Mouse (Mus musculus): ENCODE data around the gene 2810004N23Rik. TPM values are rescaled to one million over a fixed set of nuclear protein-coding genes. Genes with fewer than 3 reads are reported as not detected.

Gene 2810004N23Rik
- polyA plus RNA-seq, 1 experiment from 2014 or later: 26.2 TPM

- Histone ChIP-seq H3K9ac (no peak overlapping the region), H3K27me3 (no peaks in the 10 kb centered on the region), H3K9me3 (no peaks in the 10 kb centered on the region), H3K4me1 (replicated peaks) (peaks cover 6% of the 10 kb centered on the region), H3K27ac (replicated peaks) (no peak overlapping the region), H3K4me3 (no peak overlapping the region), H3K4me2 (no peak overlapping the region), H3K36me3 (peaks cover 48% of the 10 kb centered on the region)
- ATAC-seq (ENCODE audit: low FRiP score, low read depth): no peak
- 89% methylated on average over 12 of the region's 12 CpGs for WGBS
These were observed 47.0 kb downstream of the 2810004N23Rik start for GRCm38 (mm10) chr8:124815870-124816269.

DNA sequence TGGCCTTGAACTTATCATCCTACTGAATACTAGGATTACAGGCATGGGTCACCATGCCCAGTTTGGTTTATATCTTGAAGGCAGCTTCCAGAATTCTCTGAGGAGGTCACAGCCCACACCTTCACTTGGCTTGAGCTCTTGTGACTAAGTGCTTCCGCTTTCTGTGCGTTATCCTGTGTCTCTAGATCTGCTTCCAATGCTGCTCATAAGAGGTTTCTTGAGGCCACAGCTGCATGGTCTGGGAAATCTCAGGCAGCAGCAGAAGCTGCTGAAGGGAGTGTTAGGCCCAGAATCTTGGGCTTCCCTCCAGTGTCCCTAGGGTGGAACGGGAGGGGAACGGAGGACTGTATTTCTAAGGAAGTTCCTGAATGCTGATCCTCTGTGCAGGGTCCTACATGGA is 49.6 kb downstream of the 2810004N23Rik start:
- WGBS: 95% methylated on average over 4 of the region's 4 CpGs
- Histone ChIP-seq H3K4me2 (no peak overlapping the region), H3K9me3 (no peaks in the 10 kb centered on the region), H3K27ac (replicated peaks) (no peak overlapping the region), H3K4me3 (no peak overlapping the region), H3K4me1 (replicated peaks) (peaks cover 20% of the 10 kb centered on the region), H3K36me3 (peaks cover 30% of the 10 kb centered on the region), H3K9ac (no peak overlapping the region), H3K27me3 (no peaks in the 10 kb centered on the region)
- no peak for ATAC-seq (ENCODE audit: low FRiP score, low read depth)

DNA sequence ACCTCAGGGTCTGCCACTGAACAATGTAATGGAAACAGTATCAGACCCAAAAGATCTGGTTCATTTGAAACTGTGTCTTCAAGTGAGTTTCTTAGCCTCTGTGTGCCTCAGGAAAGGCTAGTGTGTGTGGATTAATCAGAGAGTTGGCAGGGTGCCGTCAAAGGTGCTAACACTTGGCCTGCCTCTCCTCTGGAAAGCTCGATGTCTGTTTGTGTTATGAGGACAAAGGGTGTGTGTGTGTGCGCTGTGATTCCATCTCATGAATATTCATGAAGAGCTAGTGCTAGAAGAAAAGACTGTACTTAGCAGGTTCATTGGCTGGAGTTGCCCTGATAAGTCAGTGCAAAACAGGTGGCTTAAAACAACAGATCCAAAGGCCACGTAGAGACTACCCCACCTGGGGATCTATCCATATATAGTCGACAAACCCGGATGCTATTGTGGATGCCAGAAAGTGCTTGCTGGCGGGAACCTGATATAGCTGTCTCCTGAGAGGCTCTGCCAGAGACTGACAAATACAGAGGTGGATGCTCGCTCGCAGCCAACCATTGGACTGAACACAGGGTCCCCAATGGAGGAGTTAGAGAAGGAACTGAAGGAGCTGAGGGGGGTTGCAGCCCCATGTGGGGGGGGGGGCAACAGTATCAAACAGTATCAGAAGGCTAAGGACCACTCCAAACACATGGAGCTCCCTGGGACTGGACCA is 52.1 kb downstream of the 2810004N23Rik start:
- Histone ChIP-seq H3K9me3 (no peaks in the 10 kb centered on the region), H3K9ac (no peak overlapping the region), H3K27ac (replicated peaks) (0 out of 2 replicates have a peak overlapping the region, but pooled peaks have one; percentile 8), H3K4me2 (no peak overlapping the region), H3K36me3 (peaks cover 9% of the 10 kb centered on the region), H3K4me3 (no peak overlapping the region), H3K4me1 (replicated peaks) (peaks cover 20% of the 10 kb centered on the region), H3K27me3 (no peaks in the 10 kb centered on the region)
- ATAC-seq (ENCODE audit: low FRiP score, low read depth): peak; percentile 50; the same call in 1 of the 2 replicates
- 18% methylated on average over 9 of the region's 9 CpGs for WGBS

DNA sequence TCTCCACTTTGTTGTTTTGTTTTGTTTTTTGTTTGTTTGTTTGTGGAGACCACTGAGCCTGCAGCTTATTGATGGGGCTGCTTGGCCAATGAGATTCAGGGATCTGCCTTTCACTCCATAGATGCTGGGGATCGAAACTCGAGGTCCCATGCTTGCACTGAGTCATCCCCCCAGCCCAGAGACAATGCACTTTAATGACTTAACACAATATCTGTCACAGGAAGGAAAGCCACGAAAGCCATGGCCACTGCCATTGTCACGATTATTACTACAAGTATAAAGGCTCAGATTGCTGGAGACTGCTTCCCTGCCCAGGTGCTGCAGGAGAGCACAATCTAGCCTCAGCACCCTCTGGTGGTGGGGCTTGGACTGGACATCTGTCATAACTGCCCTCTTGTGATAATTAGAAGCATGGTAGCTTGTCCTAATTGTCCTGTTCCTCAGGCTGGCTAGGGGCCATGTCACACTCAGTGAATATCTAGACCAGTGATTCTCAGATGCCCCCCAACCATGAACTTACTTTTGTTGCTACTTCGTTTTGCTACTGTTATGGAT is 52.8 kb downstream of the 2810004N23Rik start:
- WGBS: 62% methylated on average over 5 of the region's 5 CpGs
- Histone ChIP-seq H3K4me3 (no peak overlapping the region), H3K36me3 (peaks cover 4% of the 10 kb centered on the region; the same call in 1 of the 2 replicates), H3K27me3 (no peaks in the 10 kb centered on the region), H3K4me2 (no peak overlapping the region), H3K4me1 (replicated peaks) (peaks cover 20% of the 10 kb centered on the region), H3K27ac (replicated peaks) (0 out of 2 replicates have a peak overlapping the region, but pooled peaks have one; percentile 8), H3K9me3 (no peaks in the 10 kb centered on the region), H3K9ac (no peak overlapping the region)
- no peak; the same call in 1 of the 2 replicates for ATAC-seq (ENCODE audit: low FRiP score, low read depth)

DNA sequence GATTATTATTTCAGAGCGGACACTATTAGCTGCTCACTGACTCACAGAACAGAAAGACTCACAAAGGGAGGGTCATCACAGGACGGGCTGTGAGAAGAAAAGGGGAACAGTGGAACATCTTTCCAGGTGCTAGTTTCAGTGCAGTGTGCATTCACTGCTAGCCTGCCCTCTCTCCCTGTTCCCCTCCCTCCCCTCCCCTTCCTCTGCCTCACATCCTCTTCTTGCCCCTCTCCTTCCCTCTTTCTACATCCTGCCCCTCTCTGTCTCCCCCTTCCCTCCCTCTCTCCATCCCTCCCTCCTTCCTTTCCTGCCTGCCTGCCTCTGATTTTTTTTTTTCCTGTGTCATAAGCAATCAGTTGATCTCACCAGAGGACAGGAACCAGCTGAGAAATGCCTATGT is 53.5 kb downstream of the 2810004N23Rik start:
- no peaks in the 10 kb centered on the region for H3K9me3 ChIP-seq
- WGBS: 60% methylated on average over 2 of the region's 2 CpGs
- no peak for ATAC-seq (ENCODE audit: low FRiP score, low read depth)

GRCm38 (mm10) chr8:124805990-124806389 is 56.9 kb downstream of the 2810004N23Rik start:
- Histone ChIP-seq H3K9me3 (no peaks in the 10 kb centered on the region), H3K4me2 (no peak overlapping the region), H3K27me3 (no peaks in the 10 kb centered on the region), H3K9ac (no peak overlapping the region), H3K4me1 (replicated peaks) (peaks cover 15% of the 10 kb centered on the region), H3K27ac (replicated peaks) (no peak overlapping the region), H3K36me3 (0 out of 2 replicates have a peak, but pooled peaks cover 4% of the 10 kb centered on the region), H3K4me3 (no peak overlapping the region)
- 86% methylated on average over 4 of the region's 4 CpGs for WGBS
- no peak for ATAC-seq (ENCODE audit: low FRiP score, low read depth)

More for the DNA sequence above, 53.5 kb downstream of the 2810004N23Rik start:
- no peak overlapping the region for H3K27ac ChIP-seq (replicated peaks)
- H3K36me3 ChIP-seq: 0 out of 2 replicates have a peak, but pooled peaks cover 3% of the 10 kb centered on the region
- H3K4me1 ChIP-seq (replicated peaks): peaks cover 20% of the 10 kb centered on the region
- H3K4me3 ChIP-seq: no peak overlapping the region
- H3K9ac ChIP-seq: no peak overlapping the region
- no peaks in the 10 kb centered on the region for H3K27me3 ChIP-seq
- no peak overlapping the region for H3K4me2 ChIP-seq

DNA sequence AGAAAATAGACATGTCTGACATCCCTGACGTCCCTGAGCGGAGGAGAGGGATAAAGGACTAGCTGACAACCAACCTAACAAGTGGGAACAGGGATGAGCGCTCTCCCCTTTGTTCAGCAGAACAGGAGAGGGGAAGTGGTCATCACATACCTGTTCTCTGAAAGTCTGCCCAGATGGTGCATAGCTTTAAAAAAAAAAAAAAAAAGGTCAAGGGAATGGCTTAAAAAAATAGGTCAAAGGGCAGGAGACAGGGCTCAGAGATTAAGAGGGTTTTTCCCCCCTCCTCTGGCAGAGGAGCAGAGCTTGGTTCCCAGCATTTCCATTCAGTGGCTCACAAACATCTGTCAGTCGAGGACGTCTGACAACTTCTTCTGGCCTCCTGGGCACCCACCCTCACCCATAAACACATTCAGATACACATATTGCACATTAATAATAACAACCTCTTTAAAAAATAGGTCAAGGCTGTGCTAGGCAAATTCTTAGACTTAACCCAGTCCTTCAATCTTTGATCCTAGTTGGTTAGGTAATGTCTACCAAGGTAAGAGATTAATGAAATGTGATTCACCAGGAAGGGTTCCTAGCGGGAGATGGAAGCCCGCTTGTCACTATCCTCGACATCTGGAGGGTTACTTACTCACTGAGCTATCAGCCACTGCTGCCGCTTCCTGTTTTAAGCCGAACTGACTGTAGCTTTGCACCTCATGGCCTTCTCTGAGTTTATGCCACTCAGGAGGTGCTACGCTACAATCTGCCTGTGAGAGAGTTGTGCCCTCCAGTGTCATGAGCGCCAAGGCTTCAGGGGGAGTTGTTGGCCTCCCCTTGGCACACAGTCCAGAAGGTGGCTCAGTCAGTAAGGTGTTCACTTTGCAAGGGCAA is 58.9 kb downstream of the 2810004N23Rik start:
- Histone ChIP-seq H3K27ac (replicated peaks) (no peak overlapping the region), H3K4me3 (no peak overlapping the region), H3K4me1 (replicated peaks) (peaks cover 4% of the 10 kb centered on the region), H3K9ac (no peak overlapping the region), H3K27me3 (no peaks in the 10 kb centered on the region), H3K9me3 (no peaks in the 10 kb centered on the region), H3K4me2 (no peak overlapping the region), H3K36me3 (0 out of 2 replicates have a peak, but pooled peaks cover 8% of the 10 kb centered on the region)
- 74% methylated on average over 12 of the region's 12 CpGs for WGBS
- ATAC-seq (ENCODE audit: low FRiP score, low read depth): no peak

- Histone ChIP-seq H3K27ac (replicated peaks) (no peak overlapping the region), H3K27me3 (no peaks in the 10 kb centered on the region), H3K9me3 (no peaks in the 10 kb centered on the region), H3K4me1 (replicated peaks) (peaks cover 36% of the 10 kb centered on the region), H3K4me3 (no peak overlapping the region), H3K9ac (no peak overlapping the region), H3K36me3 (0 out of 2 replicates have a peak, but pooled peaks cover 8% of the 10 kb centered on the region), H3K4me2 (no peak overlapping the region)
- 49% methylated on average over 11 of the region's 11 CpGs for WGBS
- no peak for ATAC-seq (ENCODE audit: low FRiP score, low read depth)
These were observed 62.4 kb downstream of the 2810004N23Rik start for GRCm38 (mm10) chr8:124800542-124800941.

DNA sequence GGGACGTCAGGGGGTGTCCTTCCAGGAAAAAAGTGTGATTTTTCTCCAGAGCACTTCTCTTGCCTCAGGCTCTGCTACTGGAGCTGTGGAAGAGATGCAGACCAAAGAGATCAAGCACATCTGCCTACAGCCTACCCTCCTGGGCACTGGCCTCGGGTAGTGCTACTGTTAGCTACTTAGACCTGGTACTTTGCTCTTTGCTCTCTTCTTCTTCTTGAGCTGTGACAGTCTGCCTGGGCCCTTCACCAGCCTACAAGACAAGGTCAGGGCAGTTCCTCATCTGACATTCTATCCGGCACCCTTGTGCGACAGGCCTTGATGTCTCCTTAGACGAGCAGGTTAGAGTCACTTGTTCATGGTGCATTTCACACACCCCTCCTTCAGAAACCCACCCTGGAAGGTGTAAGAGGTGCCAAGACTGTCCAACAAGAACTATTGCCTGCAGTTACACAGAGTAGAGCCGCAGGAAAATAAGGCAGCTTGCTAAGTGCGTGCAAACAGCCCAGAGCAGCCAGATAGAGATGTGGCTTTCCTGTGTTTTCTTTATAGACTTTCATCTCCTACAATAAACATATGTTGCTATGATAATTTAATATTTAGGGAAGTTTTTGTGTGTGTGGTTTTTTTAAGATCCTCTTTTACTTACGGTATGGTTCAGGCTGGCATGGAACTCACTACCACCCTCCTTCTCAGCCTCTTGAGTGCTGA is 67.0 kb downstream of the 2810004N23Rik start:
- H3K27me3 ChIP-seq: no peaks in the 10 kb centered on the region
- peak overlapping the region; percentile 75 for H3K4me3 ChIP-seq
- H3K4me1 ChIP-seq (replicated peaks): peaks cover 70% of the 10 kb centered on the region
- H3K9ac ChIP-seq: peak overlapping the region; percentile 86
- 61% methylated on average over 8 of the region's 8 CpGs for WGBS
- H3K4me2 ChIP-seq: peak overlapping the region; percentile 73
- no peak overlapping the region for H3K27ac ChIP-seq (replicated peaks)
- H3K9me3 ChIP-seq: no peaks in the 10 kb centered on the region
- H3K36me3 ChIP-seq: 0 out of 2 replicates have a peak, but pooled peaks cover 4% of the 10 kb centered on the region
- ATAC-seq (ENCODE audit: low FRiP score, low read depth): no peak

DNA sequence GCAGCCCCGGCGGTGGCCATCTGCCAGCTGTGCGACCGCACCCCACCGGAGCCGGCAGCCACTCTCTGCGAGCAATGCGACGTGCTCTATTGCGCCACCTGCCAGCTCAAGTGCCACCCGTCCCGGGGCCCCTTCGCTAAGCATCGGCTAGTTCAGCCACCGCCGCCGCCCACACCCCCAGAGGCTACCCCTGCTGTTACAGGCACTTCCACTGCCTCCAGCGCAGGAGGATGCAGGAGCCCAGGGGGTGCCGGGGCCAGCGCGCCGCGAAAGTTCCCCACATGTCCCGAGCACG is 68.5 kb downstream of the 2810004N23Rik start:
- H3K9me3 ChIP-seq: no peaks in the 10 kb centered on the region
- H3K36me3 ChIP-seq: no peaks in the 10 kb centered on the region
- peak overlapping the region; percentile 86 for H3K9ac ChIP-seq
- H3K4me2 ChIP-seq: peak overlapping the region; percentile 73
- peak overlapping the region; percentile 75 for H3K4me3 ChIP-seq
- no peaks in the 10 kb centered on the region for H3K27me3 ChIP-seq
- WGBS: 0% methylated on average over 25 of the region's 25 CpGs
- H3K27ac ChIP-seq (replicated peaks): peak overlapping the region; percentile 97
- peak; percentile 31 for ATAC-seq (ENCODE audit: low FRiP score, low read depth)
- H3K4me1 ChIP-seq (replicated peaks): peaks cover 68% of the 10 kb centered on the region

DNA sequence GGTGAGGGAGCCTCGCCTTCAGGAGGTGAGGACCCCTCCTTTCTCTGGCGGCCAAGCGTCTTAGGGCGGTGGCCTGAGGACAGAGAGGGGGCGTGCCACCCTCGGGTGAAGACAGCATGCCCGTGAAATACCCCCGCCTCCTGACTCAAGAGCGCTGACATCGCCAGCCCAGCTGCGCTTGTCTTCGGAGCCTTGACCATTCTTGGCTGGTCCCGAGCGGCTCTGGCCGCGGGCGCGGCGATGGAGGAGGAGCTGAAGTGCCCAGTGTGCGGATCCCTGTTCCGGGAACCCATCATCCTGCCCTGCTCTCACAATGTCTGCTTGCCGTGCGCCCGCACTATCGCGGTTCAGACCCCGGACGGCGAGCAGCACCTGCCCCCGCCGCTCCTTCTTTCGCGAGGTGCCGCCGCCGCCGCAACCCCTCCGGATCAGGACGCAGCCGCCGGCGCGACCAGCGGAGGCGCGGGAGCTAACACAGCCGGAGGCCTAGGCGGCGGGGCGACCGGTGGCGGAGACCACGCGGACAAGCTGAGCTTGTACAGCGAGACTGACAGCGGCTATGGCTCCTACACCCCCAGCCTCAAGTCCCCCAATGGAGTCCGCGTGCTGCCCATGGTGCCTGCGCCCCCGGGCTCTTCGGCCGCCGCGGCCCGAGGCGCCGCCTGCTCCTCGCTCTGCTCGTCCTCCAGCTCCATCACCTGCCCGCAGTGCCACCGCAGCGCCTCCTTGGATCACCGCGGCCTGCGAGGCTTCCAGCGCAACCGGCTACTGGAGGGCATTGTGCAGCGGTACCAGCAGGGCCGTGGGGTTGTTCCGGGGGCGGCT is 69.0 kb downstream of the 2810004N23Rik start:
- H3K4me1 ChIP-seq (replicated peaks): peaks cover 68% of the 10 kb centered on the region
- peak; percentile 40 for ATAC-seq (ENCODE audit: low FRiP score, low read depth)

More for the DNA sequence above, 69.0 kb downstream of the 2810004N23Rik start:
- peak overlapping the region; percentile 97 for H3K27ac ChIP-seq (replicated peaks)
- no peaks in the 10 kb centered on the region for H3K9me3 ChIP-seq
- H3K36me3 ChIP-seq: no peaks in the 10 kb centered on the region
- H3K9ac ChIP-seq: peak overlapping the region; percentile 86
- no peaks in the 10 kb centered on the region for H3K27me3 ChIP-seq
- WGBS: under 1% methylated on average over 70 of the region's 81 CpGs
- peak overlapping the region; percentile 75 for H3K4me3 ChIP-seq
- peak overlapping the region; percentile 73 for H3K4me2 ChIP-seq
